Mouse (Mus musculus) liver, adult 2 months (tissue): ENCODE results near the gene Kcnd3. TPM values are rescaled to one million over a fixed set of nuclear protein-coding genes. Genes with fewer than 3 reads are reported as not detected.

Source experiments
- DNase-seq: peaks from one replicate; pipeline ENCODE4 v3.0.0-alpha.2; 2011; ENCODE audit warnings: low read depth, low spot score; ENCODE audit errors: extremely low read depth
- H3K27ac ChIP-seq: fragments of 200-500 bp; replicated peaks from 2 replicates; pipeline ENCODE4 v1.5.1; 2012; ENCODE audit warnings: low read depth, mild to moderate bottlenecking, control low read depth, inconsistent platforms, low read length; ENCODE audit not compliant: insufficient read depth
- H3K27me3 ChIP-seq: fragments of 200-500 bp; 2 replicates; pipeline ENCODE4 v1.6.1; 2012; ENCODE audit warnings: mild to moderate bottlenecking, moderate library complexity, low read length, inconsistent platforms; ENCODE audit not compliant: control insufficient read depth, insufficient read depth
- H3K36me3 ChIP-seq: fragments of 200-500 bp; 2 replicates; pipeline ENCODE4 v1.6.1; 2012; ENCODE audit warnings: low read length, inconsistent platforms; ENCODE audit not compliant: control insufficient read depth, insufficient read depth
- H3K4me1 ChIP-seq: fragments of 200-500 bp; 2 replicates; pipeline ENCODE4 v1.6.1; 2011; ENCODE audit warnings: low read length; ENCODE audit not compliant: control insufficient read depth, insufficient read depth
- H3K4me3 ChIP-seq: fragments of 200-500 bp; 2 replicates; pipeline ENCODE4 v1.5.1; 2011; ENCODE audit warnings: low read depth, mild to moderate bottlenecking, control low read depth, low read length, moderate library complexity; ENCODE audit not compliant: insufficient read depth
- H3K79me2 ChIP-seq: fragments of 200-500 bp; 2 replicates; pipeline ENCODE4 v1.6.1; 2012; ENCODE audit warnings: inconsistent platforms, mild to moderate bottlenecking, low read length, moderate library complexity; ENCODE audit not compliant: control insufficient read depth, insufficient read depth
- H3K9ac ChIP-seq: fragments of 200-500 bp; 2 replicates; pipeline ENCODE4 v1.6.1; 2012; ENCODE audit warnings: low read depth, mild to moderate bottlenecking, control low read depth, inconsistent platforms, low read length
- CTCF ChIP-seq: fragments of 200-500 bp; IDR thresholded peaks from 2 replicates; pipeline ENCODE4 v1.5.1; 2011; ENCODE audit warnings: low read depth, low read length, control low read depth
- POLR2A ChIP-seq: fragments of 200-500 bp; IDR thresholded peaks from 2 replicates; pipeline ENCODE4 v1.6.1; 2011; ENCODE audit warnings: low read length, control low read depth; ENCODE audit not compliant: insufficient read depth; ENCODE audit errors: extremely low read depth
- WGBS: fragments of 180-500 bp; shearing (Covaris S2); methylation state at CpG from one replicate; pipeline ENCODE4 v1.1.7; 2018; 5-methylcytosine and 5-hydroxymethylcytosine counted together
- polyA plus RNA-seq: library from polyadenylated mRNA; depleted of rRNA; stranded (reverse); fragments of >200 nt; gene quantifications from 2 replicates; pipeline ENCODE4 v1.2.3, GENCODE M21; 2012
- total RNA-seq: library from RNA; depleted of rRNA; stranded (reverse); fragments of >200 nt; gene quantifications from 2 replicates; pipeline ENCODE4 v1.2.3, GENCODE M21; 2014

The Kcnd3 gene
- total and polyA plus RNA-seq, 2 experiments, result under 0.01 to 0.04 TPM

DNA sequence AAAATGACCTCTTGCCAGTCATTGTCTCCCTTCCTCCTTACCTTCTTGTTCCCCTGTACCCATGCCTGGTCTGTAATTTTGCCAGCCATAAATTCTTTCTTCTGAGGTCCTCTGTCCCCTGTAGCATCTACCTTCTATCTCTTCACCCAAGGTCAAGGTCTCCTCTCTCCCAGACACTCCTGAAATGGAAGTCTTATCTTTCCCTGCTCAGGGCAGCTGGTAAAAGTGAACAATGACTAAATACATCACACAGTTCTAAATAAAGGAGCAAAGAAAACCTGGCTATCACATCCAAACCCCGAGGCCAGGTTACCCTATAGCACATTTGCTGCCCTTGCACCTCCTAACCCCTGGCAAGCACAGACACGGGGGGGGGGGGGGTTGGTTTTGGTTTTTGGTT, 208.4 kb downstream of the Kcnd3 start:
- no peak for DNase-seq
- Histone ChIP-seq H3K9ac (no peak overlapping the region), H3K36me3 (no peaks in the 10 kb centered on the region), H3K27ac (no peak overlapping the region), H3K79me2 (no peaks in the 10 kb centered on the region), H3K4me1 (no peaks in the 10 kb centered on the region), H3K4me3 (no peak overlapping the region), H3K27me3 (no peaks in the 10 kb centered on the region)
- TF ChIP-seq CTCF (no peak), POLR2A (no peak)
- 40% methylated on average over 2 of the region's 2 CpGs for WGBS

GRCm38 (mm10) chr3:105663043-105663442, 210.9 kb downstream of the Kcnd3 start:
- WGBS, result 77% methylated on average over 8 of the region's 8 CpGs
- DNase-seq, result no peak
- no peak overlapping the region for H3K9ac ChIP-seq
- H3K27me3 ChIP-seq, result no peaks in the 10 kb centered on the region
- no peaks in the 10 kb centered on the region for H3K4me1 ChIP-seq
- TF ChIP-seq POLR2A (no peak), CTCF (no peak)
- no peaks in the 10 kb centered on the region for H3K36me3 ChIP-seq
- no peak overlapping the region for H3K4me3 ChIP-seq
- no peaks in the 10 kb centered on the region for H3K79me2 ChIP-seq
- no peak overlapping the region for H3K27ac ChIP-seq

DNA sequence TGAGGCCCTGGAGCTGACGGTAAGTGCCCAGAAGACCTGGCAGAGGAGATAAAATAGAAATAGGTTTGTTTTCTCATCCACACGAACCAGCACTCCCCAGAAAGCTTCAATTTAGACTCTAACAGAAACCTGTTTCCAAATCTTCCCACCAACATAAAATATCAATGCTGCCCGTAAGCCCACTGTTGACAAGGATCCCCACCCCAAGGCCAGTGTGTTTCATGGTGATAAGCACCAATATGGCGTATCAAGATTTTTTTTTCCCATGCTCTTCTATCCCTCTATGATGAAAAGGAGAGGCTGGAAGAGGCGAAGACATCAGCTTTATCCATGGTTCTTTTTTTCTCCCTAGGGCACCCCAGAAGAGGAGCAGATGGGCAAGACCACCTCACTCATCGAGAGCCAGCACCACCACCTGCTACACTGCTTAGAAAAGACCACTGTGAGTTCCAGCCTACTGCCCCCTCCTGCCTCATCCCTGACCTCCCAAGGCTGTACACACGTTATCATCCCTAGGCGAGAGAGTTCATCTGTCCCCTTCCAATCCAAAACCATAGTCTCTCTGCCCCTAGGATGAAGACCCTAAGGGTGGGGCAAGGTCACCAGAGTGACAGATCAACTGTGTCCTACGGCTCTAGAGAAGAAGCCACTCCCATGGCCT, 213.1 kb downstream of the Kcnd3 start:
- H3K36me3 ChIP-seq, result no peaks in the 10 kb centered on the region
- H3K4me1 ChIP-seq, result no peaks in the 10 kb centered on the region
- DNase-seq, result no peak
- TF ChIP-seq POLR2A, result no peak
- TF ChIP-seq CTCF, result no peak
- WGBS, result 77% methylated on average over 9 of the region's 9 CpGs
- H3K79me2 ChIP-seq, result no peaks in the 10 kb centered on the region
- no peak overlapping the region for H3K9ac ChIP-seq
- no peaks in the 10 kb centered on the region for H3K27me3 ChIP-seq
- no peak overlapping the region for H3K27ac ChIP-seq
- no peak overlapping the region for H3K4me3 ChIP-seq

- WGBS, result 68% methylated on average over 4 of the region's 4 CpGs
Observed at GRCm38 (mm10) chr3:105666996-105667523, 214.9 kb downstream of the Kcnd3 start.

GRCm38 (mm10) chr3:105668161-105668560, 216.0 kb downstream of the Kcnd3 start:
- TF ChIP-seq POLR2A (no peak), CTCF (no peak)
- Histone ChIP-seq H3K4me1 (no peaks in the 10 kb centered on the region), H3K36me3 (no peaks in the 10 kb centered on the region), H3K27me3 (no peaks in the 10 kb centered on the region), H3K9ac (no peak overlapping the region), H3K79me2 (no peaks in the 10 kb centered on the region), H3K4me3 (no peak overlapping the region), H3K27ac (no peak overlapping the region)
- WGBS, result 35% methylated on average over 9 of the region's 9 CpGs
- no peak for DNase-seq

More at GRCm38 (mm10) chr3:105666996-105667523, 214.9 kb downstream of the Kcnd3 start:
- TF ChIP-seq CTCF, result no peak
- no peak for TF ChIP-seq POLR2A
- DNase-seq, result no peak
- Histone ChIP-seq H3K79me2 (no peaks in the 10 kb centered on the region), H3K4me1 (no peaks in the 10 kb centered on the region), H3K4me3 (no peak overlapping the region), H3K9ac (no peak overlapping the region), H3K27ac (no peak overlapping the region), H3K27me3 (no peaks in the 10 kb centered on the region), H3K36me3 (no peaks in the 10 kb centered on the region)

- Histone ChIP-seq H3K79me2 (no peaks in the 10 kb centered on the region), H3K4me3 (no peak overlapping the region), H3K4me1 (no peaks in the 10 kb centered on the region), H3K9ac (no peak overlapping the region), H3K36me3 (no peaks in the 10 kb centered on the region), H3K27ac (no peak overlapping the region), H3K27me3 (no peaks in the 10 kb centered on the region)
- TF ChIP-seq CTCF (no peak), POLR2A (no peak)
- no peak for DNase-seq
- 84% methylated on average over 3 of the region's 3 CpGs for WGBS
Observed at GRCm38 (mm10) chr3:105669776-105670175, 217.6 kb downstream of the Kcnd3 start.
